Mouse (Mus musculus): ENCODE results near the gene Fam131a. TPM values are rescaled to one million over a fixed set of nuclear protein-coding genes. Genes with fewer than 3 reads are reported as not detected.

The Fam131a gene
- total and polyA plus RNA-seq, 3 experiments = not detected

DNA sequence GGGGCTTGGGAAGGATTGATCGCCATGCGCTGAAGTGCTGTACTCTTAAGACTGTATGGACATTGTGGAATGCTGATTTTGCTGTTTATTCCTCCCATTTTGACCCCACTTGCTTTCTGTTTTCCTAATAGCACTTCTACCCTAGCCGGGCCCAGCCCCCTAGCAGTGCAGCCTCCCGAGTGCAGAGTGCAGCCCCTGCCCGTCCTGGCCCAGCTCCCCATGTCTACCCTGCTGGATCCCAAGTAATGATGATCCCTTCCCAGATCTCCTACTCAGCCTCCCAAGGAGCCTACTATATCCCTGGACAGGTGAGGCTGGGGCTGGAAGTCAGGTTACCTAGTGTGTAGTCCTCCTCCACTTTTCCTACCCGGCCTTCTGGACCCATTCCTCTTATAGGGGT, 17.8 kb upstream of the Fam131a start:
- H3K27me3 ChIP-seq (ENCODE audit: control insufficient read depth in 1 of 2, insufficient read depth in 2 of 2, low read length in 2 of 2) = no peaks in the 10 kb centered on the region
- no peak for DNase-seq (ENCODE audit: low read depth, low spot score)
- H3K36me3 ChIP-seq (ENCODE audit: control insufficient read depth in 1 of 2, insufficient read depth in 2 of 2, low read length in 2 of 2) = peaks cover 39 to 47% of the 10 kb centered on the region in 2 experiments
- H3K4me1 ChIP-seq (ENCODE audit: control insufficient read depth in 1 of 2, insufficient read depth in 2 of 2, low read length in 2 of 2) = peaks cover 11 to 35% of the 10 kb centered on the region in 2 experiments
- no peak overlapping the region for H3K27ac ChIP-seq (ENCODE audit: control insufficient read depth, low read depth, low read length)
- H3K4me3 ChIP-seq (ENCODE audit: control insufficient read depth in 1 of 2, insufficient read depth in 1 of 2, low read depth in 2 of 2, low read length in 2 of 2) = no peak overlapping the region
- peak overlapping the region; percentile 99 for H3K9ac ChIP-seq (ENCODE audit: control insufficient read depth, low read depth, low read length, poor library complexity, severe bottlenecking)
- TF ChIP-seq ELF1 (IDR thresholded peaks at IDR 0.05; ENCODE audit: low read depth, low read length) (no peak), TBP (IDR thresholded peaks at IDR 0.05; ENCODE audit: low read depth, low read length) (no peak), TAL1 (IDR thresholded peaks at IDR 0.05; ENCODE audit: low read length) (no peak), RAD21 (IDR thresholded peaks at IDR 0.05; ENCODE audit: low read depth, low read length) (no peak), POLR2AphosphoS5 (IDR thresholded peaks at IDR 0.05; ENCODE audit: borderline replicate concordance, low read depth, low read length) (no peak), NELFE (IDR thresholded peaks at IDR 0.05; ENCODE audit: low read depth, low read length) (no peak), POLR2AphosphoS2 (IDR thresholded peaks at IDR 0.05; ENCODE audit: low read length) (no peak), TCF12 (IDR thresholded peaks at IDR 0.05; ENCODE audit: low read depth, low read length) (no peak), ZC3H11A (IDR thresholded peaks at IDR 0.05; ENCODE audit: low read depth, low read length) (no peak), KAT2A (conservative IDR thresholded peaks at IDR 0.05; ENCODE audit: low read depth, low read length) (no peak)
- peaks cover 64% of the 10 kb centered on the region for H3K79me2 ChIP-seq (ENCODE audit: control insufficient read depth, insufficient read depth, low read length, poor library complexity)
- no peaks in the 10 kb centered on the region for H3K9me3 ChIP-seq (replicated peaks; ENCODE audit: insufficient read depth, low read length)

DNA sequence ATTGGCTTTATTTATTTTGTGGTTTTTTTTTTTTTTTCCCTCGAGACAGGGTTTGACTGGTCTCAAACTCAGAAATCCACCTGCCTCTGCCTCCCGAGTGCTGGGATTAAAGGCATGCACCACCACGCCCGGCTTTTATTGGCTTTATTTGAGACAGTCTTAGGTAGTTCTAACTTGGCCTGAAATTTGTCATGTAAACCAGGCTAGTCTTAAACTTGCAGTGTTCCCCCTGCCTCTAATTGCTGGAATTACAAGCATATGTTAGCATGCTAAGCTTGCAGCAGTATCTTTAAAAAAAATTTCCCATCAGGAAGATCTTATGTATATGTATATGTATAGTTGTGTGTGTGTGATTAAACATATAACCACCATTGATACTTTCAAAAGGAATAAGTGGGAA, 16.3 kb upstream of the Fam131a start:
- Histone ChIP-seq H3K9me3 (replicated peaks; ENCODE audit: insufficient read depth, low read length) (no peaks in the 10 kb centered on the region), H3K79me2 (ENCODE audit: control insufficient read depth, insufficient read depth, low read length, poor library complexity) (peaks cover 64% of the 10 kb centered on the region), H3K9ac (ENCODE audit: control insufficient read depth, low read depth, low read length, poor library complexity, severe bottlenecking) (no peak overlapping the region), H3K4me1 (ENCODE audit: control insufficient read depth in 1 of 2, insufficient read depth in 2 of 2, low read length in 2 of 2) (peaks cover 11 to 35% of the 10 kb centered on the region in 2 experiments), H3K27me3 (ENCODE audit: control insufficient read depth in 1 of 2, insufficient read depth in 2 of 2, low read length in 2 of 2) (no peaks in the 10 kb centered on the region), H3K27ac (ENCODE audit: control insufficient read depth, low read depth, low read length) (no peak overlapping the region), H3K36me3 (ENCODE audit: control insufficient read depth in 1 of 2, insufficient read depth in 2 of 2, low read length in 2 of 2) (peaks cover 44 to 50% of the 10 kb centered on the region in 2 experiments), H3K4me3 (ENCODE audit: control insufficient read depth in 1 of 2, insufficient read depth in 1 of 2, low read depth in 2 of 2, low read length in 2 of 2) (no peak overlapping the region)
- peak; percentile 55 for DNase-seq (ENCODE audit: low read depth, low spot score)
- TF ChIP-seq ELF1 (IDR thresholded peaks at IDR 0.05; ENCODE audit: low read depth, low read length) (no peak), CTCF (IDR thresholded peaks at IDR 0.05 in 2 of 3, conservative IDR thresholded peaks at IDR 0.05 in 1 of 3; ENCODE audit: control insufficient read depth in 1 of 3, insufficient read depth in 1 of 3, low read depth in 2 of 3, low read length in 3 of 3, poor library complexity in 1 of 3, severe bottlenecking in 1 of 3) (peak in 1 of 3 experiments; percentile 4; a peak in 1 of 6 replicates), HCFC1 (IDR thresholded peaks at IDR 0.05; ENCODE audit: low read depth, low read length) (no peak), GATA1 (IDR thresholded peaks at IDR 0.05; ENCODE audit: low read depth, low read length) (no peak), ETS1 (IDR thresholded peaks at IDR 0.05; ENCODE audit: low read depth, low read length) (no peak), TCF12 (IDR thresholded peaks at IDR 0.05; ENCODE audit: low read depth, low read length) (no peak), SIN3A (IDR thresholded peaks at IDR 0.05; ENCODE audit: low read length) (no peak), ZKSCAN1 (IDR thresholded peaks at IDR 0.05; ENCODE audit: low read depth, low read length) (no peak), JUND (IDR thresholded peaks at IDR 0.05; ENCODE audit: low read depth, low read length) (no peak)

Measured in MEL (cell line).